Mouse (Mus musculus) cerebellum, adult 9-11 months (tissue): ENCODE measurements at regions not wholly inside any gene's neighbourhood (a gene's known extent, or its start where the extent isn't known, plus 50 kb on each side); places are given as distances from the start of the nearest gene placed in this dataset.
"Not testable (repeated sequence)": the region's sequence is repeated elsewhere in the genome, so short reads cannot be mapped to it uniquely, and the experiment has no call there.

ENCODE experiments used
- DNase-seq: peaks from one replicate; pipeline ENCODE4 v3.0.0; 2022

DNA sequence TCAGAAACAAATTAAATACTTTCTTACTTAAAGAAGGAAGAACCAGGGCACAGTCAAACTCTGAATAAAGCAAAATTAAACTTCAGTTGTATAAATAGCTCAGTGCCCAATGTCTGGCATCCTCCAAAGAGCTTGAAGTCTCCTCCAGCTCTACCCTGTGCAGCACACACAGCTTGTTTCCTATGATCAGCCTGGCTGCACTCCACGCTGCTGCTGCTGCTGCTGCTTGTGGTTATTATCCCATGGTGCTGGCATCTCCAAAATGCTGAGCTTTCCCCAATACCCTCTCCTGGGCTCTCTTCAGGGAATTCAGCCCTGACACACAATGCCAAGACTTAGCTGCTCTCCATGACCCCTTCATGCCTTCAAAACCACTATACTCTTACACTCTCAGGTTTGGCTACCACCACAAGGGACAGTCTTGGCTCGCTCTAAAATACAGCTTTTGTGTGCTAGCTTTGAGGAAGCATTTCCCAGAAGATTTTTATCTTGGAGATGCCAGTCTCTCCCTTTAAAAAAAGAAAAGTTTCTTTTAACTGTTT, 121.0 kb downstream of the Rab10 start:
- DNase-seq, result not testable (repeated sequence)

DNA sequence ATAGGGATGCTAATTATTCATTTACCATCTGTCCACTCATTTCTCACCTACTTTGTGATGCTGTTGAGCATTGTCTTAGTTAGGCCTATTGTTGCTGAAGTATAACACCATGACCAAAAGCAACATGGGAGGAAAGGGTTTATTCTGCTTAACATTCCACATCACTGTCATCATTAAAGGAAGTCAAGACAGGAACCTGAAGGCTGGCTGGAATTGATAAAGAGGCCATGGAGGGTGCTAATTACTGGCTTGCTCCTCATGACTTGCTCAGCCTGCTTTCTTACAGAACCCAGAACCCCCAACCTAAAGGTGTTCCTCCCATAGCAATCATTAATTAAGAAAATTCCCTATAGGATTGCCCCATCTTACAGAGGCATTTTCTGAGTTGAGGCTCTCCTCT, 121.6 kb downstream of the Rab10 start:
- no peak for DNase-seq

GRCm38 (mm10) chr12:3173325-3173724, 136.4 kb downstream of the Rab10 start:
- DNase-seq, result no peak

GRCm38 (mm10) chr12:3169705-3170287, 140.0 kb downstream of the Rab10 start:
- not testable (repeated sequence) for DNase-seq

DNA sequence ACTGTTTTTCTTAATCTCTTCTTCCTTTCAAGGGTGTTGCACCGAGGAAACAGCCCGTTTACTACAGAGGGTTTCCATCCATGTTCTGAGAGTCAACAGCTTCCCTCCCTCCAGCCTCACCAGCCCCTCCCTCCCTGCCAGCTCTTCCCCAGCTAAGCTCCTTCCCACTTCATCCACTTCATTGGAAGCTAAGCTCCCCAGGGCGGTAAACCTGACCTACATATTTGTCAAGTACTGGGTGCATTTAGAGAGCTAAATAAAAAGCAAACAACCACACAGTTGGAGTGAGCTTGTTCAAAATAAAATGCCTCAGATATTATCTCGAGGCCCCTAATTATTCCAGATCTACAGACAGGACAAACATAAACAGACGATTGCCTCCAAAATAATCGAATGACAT, 148.1 kb downstream of the Rab10 start:
- DNase-seq, result not testable (repeated sequence)

- DNase-seq, result not testable (repeated sequence)
Measured at GRCm38 (mm10) chr12:3158771-3159170, 151.0 kb downstream of the Rab10 start.

GRCm38 (mm10) chr12:3153705-3154104, 156.1 kb downstream of the Rab10 start:
- not testable (repeated sequence) for DNase-seq

DNA sequence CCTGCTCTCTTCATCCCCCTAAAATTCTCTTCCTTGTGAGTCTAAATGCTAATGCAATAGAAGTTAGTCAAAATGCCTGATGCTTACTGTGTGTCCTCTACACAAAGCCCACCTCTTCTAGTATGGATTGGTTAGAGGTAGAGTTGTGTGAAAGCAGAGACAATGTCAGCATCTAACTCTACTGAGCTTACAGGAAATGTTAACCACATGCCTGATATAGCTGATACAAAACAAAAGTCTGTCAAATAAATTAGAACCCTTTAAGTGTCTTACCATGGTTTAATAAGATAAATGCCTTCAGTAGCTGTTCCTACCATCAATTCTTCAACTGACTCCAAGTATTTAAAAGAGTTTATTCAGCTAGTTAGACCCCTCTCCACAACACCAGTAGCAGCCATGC, 177.2 kb downstream of the Rab10 start:
- not testable (repeated sequence) for DNase-seq

GRCm38 (mm10) chr12:3131149-3131751, 178.5 kb downstream of the Rab10 start:
- not testable (repeated sequence) for DNase-seq

GRCm38 (mm10) chr12:3127336-3127735, 182.4 kb downstream of the Rab10 start:
- DNase-seq, result not testable (repeated sequence)

- DNase-seq, result no peak
Measured at GRCm38 (mm10) chr12:3124036-3124435, 185.7 kb downstream of the Rab10 start.

DNA sequence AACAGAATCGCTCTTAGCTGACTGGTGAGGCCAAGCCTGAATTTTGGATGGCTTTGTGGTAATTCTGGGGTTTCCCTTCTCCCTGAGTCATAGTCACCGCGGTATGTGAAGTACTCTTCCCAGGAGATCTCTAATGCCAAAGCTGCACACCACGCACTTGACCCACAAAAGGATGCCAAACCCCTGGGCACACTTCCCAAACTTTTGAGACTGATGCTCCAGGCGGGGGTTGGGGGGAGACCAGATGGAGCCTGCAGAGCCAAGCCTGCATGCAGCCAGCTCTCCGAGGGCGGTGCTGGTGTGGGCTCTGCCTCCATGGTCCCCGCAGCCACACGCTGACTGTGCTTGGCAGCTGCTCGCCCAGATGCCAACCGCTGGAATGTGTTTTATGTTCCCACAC, 199.2 kb downstream of the Rab10 start:
- not testable (repeated sequence) for DNase-seq

DNA sequence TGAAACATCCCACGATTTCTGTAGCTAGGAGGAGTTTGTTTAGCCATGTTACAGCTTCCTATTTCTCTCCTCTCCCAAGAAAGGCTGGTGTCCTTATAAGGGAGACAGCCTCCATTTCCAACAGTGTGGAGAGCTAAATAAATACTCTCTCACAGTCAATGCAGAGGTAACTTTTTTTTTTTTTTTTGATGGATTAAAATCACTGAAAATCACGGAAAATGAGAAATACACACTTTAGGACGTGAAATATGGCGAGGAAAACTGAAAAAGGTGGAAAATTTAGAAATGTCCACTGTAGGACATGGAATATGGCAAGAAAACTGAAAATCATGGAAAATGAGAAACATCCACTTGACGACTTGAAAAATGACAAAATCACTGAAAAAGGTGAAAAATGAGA, 200.1 kb downstream of the Rab10 start:
- DNase-seq, result peak; percentile 86

- not testable (repeated sequence) for DNase-seq
Measured at GRCm38 (mm10) chr12:3101963-3102362, 207.8 kb downstream of the Rab10 start.

DNA sequence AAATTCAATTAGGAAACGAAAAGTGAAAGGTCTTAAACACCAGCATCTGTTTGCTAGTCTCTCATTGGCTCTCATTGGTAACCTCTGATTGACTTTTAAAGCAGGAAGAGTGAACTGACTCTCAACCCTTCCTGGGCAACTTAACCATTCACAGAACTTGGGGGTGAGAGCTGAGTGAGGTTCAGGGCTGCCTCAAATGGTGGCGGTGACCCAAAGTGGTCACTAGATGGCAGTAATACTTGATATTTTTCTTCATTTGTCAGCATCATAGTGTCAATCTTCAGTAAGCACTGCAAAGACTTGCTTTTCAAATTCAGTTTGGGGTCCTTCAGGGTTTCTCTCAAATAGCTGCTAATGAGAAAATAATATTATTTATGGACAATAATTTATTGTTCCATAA, 211.6 kb downstream of the Rab10 start:
- DNase-seq, result peak; percentile 18

- no peak for DNase-seq
Measured at GRCm38 (mm10) chr12:3094509-3094908, 215.3 kb downstream of the Rab10 start.

- not testable (repeated sequence) for DNase-seq
Measured at GRCm38 (mm10) chr12:3092974-3093373, 216.8 kb downstream of the Rab10 start.

GRCm38 (mm10) chr12:3049546-3049945, 260.2 kb downstream of the Rab10 start:
- DNase-seq, result not testable (repeated sequence)

- DNase-seq, result not testable (repeated sequence)
Measured at GRCm38 (mm10) chr12:3018446-3018845, 291.3 kb downstream of the Rab10 start.

- not testable (repeated sequence) for DNase-seq
Measured at GRCm38 (mm10) chr12:3016777-3017176, 293.0 kb downstream of the Rab10 start.
